Mouse (Mus musculus): Measurements from ENCODE around the gene Creg1. TPM values are rescaled to one million over a fixed set of nuclear protein-coding genes. Genes with fewer than 3 reads are reported as not detected.

The Creg1 gene
- polyA plus RNA-seq, 1 experiment = 89.4 TPM

DNA sequence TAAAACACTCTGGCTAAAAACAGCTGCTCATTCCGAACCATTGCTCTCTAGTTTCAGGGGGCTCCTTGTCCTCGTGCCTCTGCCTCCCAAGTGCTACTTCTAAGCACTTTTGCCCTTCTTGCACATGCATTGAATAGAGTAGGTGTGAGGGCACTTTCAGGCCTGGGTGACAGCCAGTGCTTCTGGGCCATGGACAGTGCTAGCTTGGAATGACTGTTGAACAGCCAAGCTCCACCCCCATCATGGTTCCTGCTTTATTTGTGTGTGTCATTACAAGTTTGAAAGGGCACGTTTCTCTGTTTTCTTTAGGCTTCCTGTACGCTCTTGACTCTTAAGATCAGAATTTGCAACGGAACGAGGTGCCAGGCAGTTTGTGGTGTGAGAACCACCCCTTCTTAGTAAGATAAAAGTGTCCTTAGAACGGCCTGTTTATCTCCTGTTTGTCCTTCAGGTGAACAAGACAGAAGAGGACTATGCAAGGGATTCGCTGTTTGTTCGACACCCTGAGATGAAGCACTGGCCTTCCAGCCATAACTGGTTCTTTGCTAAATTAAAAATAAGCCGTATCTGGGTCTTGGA lies 6.7 kb downstream of the Creg1 start:
- Histone ChIP-seq H3K4me1 (ENCODE audit: control insufficient read depth, insufficient read depth, insufficient read length) (no peaks in the 10 kb centered on the region), H3K27me3 (ENCODE audit: control insufficient read depth, insufficient read depth, low read length) (no peaks in the 10 kb centered on the region), H3K27ac (ENCODE audit: insufficient read depth, low read length) (no peak overlapping the region), H3K36me3 (ENCODE audit: control insufficient read depth, insufficient read depth, low read length) (peaks cover 3% of the 10 kb centered on the region; the same call in 1 of the 2 replicates), H3K4me3 (ENCODE audit: extremely low read depth, insufficient read depth, insufficient read length) (no peak overlapping the region)
- no peak for DNase-seq (ENCODE audit: low read depth in 1 of 2, low spot score in 2 of 2)
- TF ChIP-seq CTCF (IDR thresholded peaks at IDR 0.05; ENCODE audit: extremely low read depth, insufficient read depth, insufficient read length, insufficient replicate concordance) (no peak), POLR2A (IDR thresholded peaks at IDR 0.05; ENCODE audit: low read depth, low read length) (no peak)
- WGBS = 80% methylated on average over 10 of the region's 10 CpGs

GRCm38 (mm10) chr1:165771491-165771897 lies 7.9 kb downstream of the Creg1 start:
- 2% methylated on average over 12 of the region's 12 CpGs for WGBS
- Histone ChIP-seq H3K4me1 (ENCODE audit: control insufficient read depth, insufficient read depth, insufficient read length) (peaks cover 2% of the 10 kb centered on the region; the same call in 1 of the 2 replicates), H3K27me3 (ENCODE audit: control insufficient read depth, insufficient read depth, low read length) (no peaks in the 10 kb centered on the region), H3K4me3 (ENCODE audit: extremely low read depth, insufficient read depth, insufficient read length) (no peak overlapping the region), H3K36me3 (ENCODE audit: control insufficient read depth, insufficient read depth, low read length) (peaks cover 3% of the 10 kb centered on the region; the same call in 1 of the 2 replicates), H3K27ac (ENCODE audit: insufficient read depth, low read length) (no peak overlapping the region)
- DNase-seq (ENCODE audit: low read depth in 1 of 2, low spot score in 2 of 2) = peak in 1 of 2 experiments; percentile 68
- TF ChIP-seq CTCF (IDR thresholded peaks at IDR 0.05; ENCODE audit: extremely low read depth, insufficient read depth, insufficient read length, insufficient replicate concordance) (peak; percentile 92), POLR2A (IDR thresholded peaks at IDR 0.05; ENCODE audit: low read depth, low read length) (no peak)

GRCm38 (mm10) chr1:165771998-165772397 lies 8.5 kb downstream of the Creg1 start:
- H3K27ac ChIP-seq (ENCODE audit: insufficient read depth, low read length) = no peak overlapping the region
- H3K36me3 ChIP-seq (ENCODE audit: control insufficient read depth, insufficient read depth, low read length) = peaks cover 3% of the 10 kb centered on the region; the same call in 1 of the 2 replicates
- no peak for DNase-seq (ENCODE audit: low read depth in 1 of 2, low spot score in 2 of 2)
- peaks cover 2% of the 10 kb centered on the region; the same call in 1 of the 2 replicates for H3K4me1 ChIP-seq (ENCODE audit: control insufficient read depth, insufficient read depth, insufficient read length)
- WGBS = 75% methylated on average over 9 of the region's 9 CpGs
- TF ChIP-seq POLR2A (IDR thresholded peaks at IDR 0.05; ENCODE audit: low read depth, low read length) = no peak
- TF ChIP-seq CTCF (IDR thresholded peaks at IDR 0.05; ENCODE audit: extremely low read depth, insufficient read depth, insufficient read length, insufficient replicate concordance) = no peak
- H3K4me3 ChIP-seq (ENCODE audit: extremely low read depth, insufficient read depth, insufficient read length) = no peak overlapping the region
- H3K27me3 ChIP-seq (ENCODE audit: control insufficient read depth, insufficient read depth, low read length) = no peaks in the 10 kb centered on the region

- WGBS = 41% methylated on average over 19 of the region's 19 CpGs
- TF ChIP-seq POLR2A (IDR thresholded peaks at IDR 0.05; ENCODE audit: low read depth, low read length) (no peak), CTCF (IDR thresholded peaks at IDR 0.05; ENCODE audit: extremely low read depth, insufficient read depth, insufficient read length, insufficient replicate concordance) (peak; percentile 53; the same call in 1 of the 2 replicates)
- H3K36me3 ChIP-seq (ENCODE audit: control insufficient read depth, insufficient read depth, low read length) = peaks cover 3% of the 10 kb centered on the region; the same call in 1 of the 2 replicates
Observed at GRCm38 (mm10) chr1:165775518-165776294, 12.2 kb downstream of the Creg1 start.

GRCm38 (mm10) chr1:165779954-165780585 lies 16.5 kb downstream of the Creg1 start:
- Histone ChIP-seq H3K27me3 (ENCODE audit: control insufficient read depth, insufficient read depth, low read length) (no peaks in the 10 kb centered on the region), H3K27ac (ENCODE audit: insufficient read depth, low read length) (no peak overlapping the region), H3K36me3 (ENCODE audit: control insufficient read depth, insufficient read depth, low read length) (no peaks in the 10 kb centered on the region), H3K4me1 (ENCODE audit: control insufficient read depth, insufficient read depth, insufficient read length) (peaks cover 2% of the 10 kb centered on the region; the same call in 1 of the 2 replicates), H3K4me3 (ENCODE audit: extremely low read depth, insufficient read depth, insufficient read length) (peak overlapping the region; percentile 43)
- no peak for DNase-seq (ENCODE audit: low read depth in 1 of 2, low spot score in 2 of 2)
- under 1% methylated on average over 13 of the region's 13 CpGs for WGBS
- TF ChIP-seq CTCF (IDR thresholded peaks at IDR 0.05; ENCODE audit: extremely low read depth, insufficient read depth, insufficient read length, insufficient replicate concordance) = no peak
- no peak for TF ChIP-seq POLR2A (IDR thresholded peaks at IDR 0.05; ENCODE audit: low read depth, low read length)

More at GRCm38 (mm10) chr1:165775518-165776294, 12.2 kb downstream of the Creg1 start:
- DNase-seq (ENCODE audit: low read depth in 1 of 2, low spot score in 2 of 2) = peak in 1 of 2 experiments; percentile 35
- peaks cover 2% of the 10 kb centered on the region; the same call in 1 of the 2 replicates for H3K4me1 ChIP-seq (ENCODE audit: control insufficient read depth, insufficient read depth, insufficient read length)
- H3K4me3 ChIP-seq (ENCODE audit: extremely low read depth, insufficient read depth, insufficient read length) = no peak overlapping the region
- no peaks in the 10 kb centered on the region for H3K27me3 ChIP-seq (ENCODE audit: control insufficient read depth, insufficient read depth, low read length)
- no peak overlapping the region for H3K27ac ChIP-seq (ENCODE audit: insufficient read depth, low read length)

DNA sequence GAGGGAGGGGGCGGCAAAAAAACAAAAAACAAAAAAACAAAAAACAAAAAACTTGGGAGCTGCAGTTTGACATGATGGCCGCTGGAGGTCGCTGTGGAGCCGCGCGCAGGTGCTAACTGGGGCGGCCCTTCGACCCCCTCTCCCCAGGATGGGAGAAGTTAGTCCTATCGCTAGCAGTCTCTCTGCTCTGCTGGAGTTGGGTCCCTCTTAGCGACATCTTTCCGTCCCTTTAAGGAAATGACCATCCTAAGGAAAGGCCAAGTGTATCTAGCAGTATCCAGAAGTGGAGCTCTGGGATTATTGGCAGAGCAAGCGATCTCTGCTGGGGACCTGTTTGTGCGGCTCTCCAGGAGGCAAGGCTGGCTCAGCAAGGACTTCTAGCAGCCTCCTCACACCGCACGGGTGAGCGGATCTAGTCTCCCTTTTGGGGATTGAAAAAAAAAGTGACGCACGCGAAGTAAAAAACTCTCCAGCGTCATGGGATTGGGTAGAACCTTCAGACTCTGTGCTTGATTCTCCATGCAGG lies 17.1 kb downstream of the Creg1 start:
- peaks cover 1% of the 10 kb centered on the region; the same call in 1 of the 2 replicates for H3K4me1 ChIP-seq (ENCODE audit: control insufficient read depth, insufficient read depth, insufficient read length)
- WGBS = 6% methylated on average over 20 of the region's 20 CpGs
- H3K4me3 ChIP-seq (ENCODE audit: extremely low read depth, insufficient read depth, insufficient read length) = peak overlapping the region; percentile 43; the same call in 1 of the 2 replicates
- H3K36me3 ChIP-seq (ENCODE audit: control insufficient read depth, insufficient read depth, low read length) = no peaks in the 10 kb centered on the region
- no peak for DNase-seq (ENCODE audit: low read depth in 1 of 2, low spot score in 2 of 2)
- 0 out of 2 replicates have a peak overlapping the region, but pooled peaks have one; percentile 4 for H3K27ac ChIP-seq (ENCODE audit: insufficient read depth, low read length)
- TF ChIP-seq CTCF (IDR thresholded peaks at IDR 0.05; ENCODE audit: extremely low read depth, insufficient read depth, insufficient read length, insufficient replicate concordance) (peak; percentile 86), POLR2A (IDR thresholded peaks at IDR 0.05; ENCODE audit: low read depth, low read length) (no peak)
- no peaks in the 10 kb centered on the region for H3K27me3 ChIP-seq (ENCODE audit: control insufficient read depth, insufficient read depth, low read length)

Data from spleen, adult 2 months (tissue).